Mouse (Mus musculus) C2C12 (cell line): ENCODE measurements around the gene Lrrc8d. TPM values are rescaled to one million over a fixed set of nuclear protein-coding genes. Genes with fewer than 3 reads are reported as not detected.

ENCODE experiments used
- H3K27me3 ChIP-seq: one replicate; pipeline ENCODE4 v1.6.1; 2011; ENCODE audit not compliant: control insufficient read depth, insufficient read depth, insufficient read length
- H3K36me3 ChIP-seq: one replicate; pipeline ENCODE4 v1.6.1; 2011; ENCODE audit not compliant: control insufficient read depth, insufficient read depth
- H3K4me3 ChIP-seq: one replicate; pipeline ENCODE4 v1.5.1; 2011; ENCODE audit warnings: mild to moderate bottlenecking, control low read depth; ENCODE audit not compliant: poor library complexity, insufficient read depth, severe bottlenecking
- H3K79me2 ChIP-seq: one replicate; pipeline ENCODE4 v1.6.1; 2011; ENCODE audit not compliant: control insufficient read depth, insufficient read depth
- H3K79me3 ChIP-seq: one replicate; pipeline ENCODE4 v1.6.1; 2011; ENCODE audit warnings: low read depth, control low read depth
- H3ac ChIP-seq: one replicate; pipeline ENCODE3; 2011; ENCODE audit warnings: low read depth; ENCODE audit not compliant: control insufficient read depth, insufficient read length
- CEBPB ChIP-seq: IDR thresholded peaks from one replicate; pipeline ENCODE4 v1.6.1; 2011; ENCODE audit warnings: low read depth, mild to moderate bottlenecking, control low read depth, moderate library complexity
- CTCF ChIP-seq: IDR thresholded peaks from one replicate; pipeline ENCODE4 v1.5.1; 2011; ENCODE audit not compliant: control insufficient read depth, insufficient read depth, insufficient read length
- FOSL1 ChIP-seq: IDR thresholded peaks from one replicate; pipeline ENCODE4 v1.8.0; 2011; ENCODE audit warnings: mild to moderate bottlenecking, low read length; ENCODE audit not compliant: poor library complexity, insufficient read depth, severe bottlenecking
- MAX ChIP-seq: IDR thresholded peaks from one replicate; pipeline ENCODE4 v1.6.1; 2011; ENCODE audit warnings: mild to moderate bottlenecking, control low read depth
- MYOD1 ChIP-seq: IDR thresholded peaks from one replicate; pipeline ENCODE4 v1.6.1; 2011; ENCODE audit warnings: low read depth; ENCODE audit not compliant: control insufficient read depth, insufficient read length
- MYOG ChIP-seq: IDR thresholded peaks from one replicate; pipeline ENCODE4 v1.6.1; 2011; ENCODE audit not compliant: control insufficient read depth, insufficient read length; ENCODE audit errors: extremely low read depth
- USF1 ChIP-seq: IDR thresholded peaks from one replicate; pipeline ENCODE4 v1.6.1; 2011; ENCODE audit warnings: low read depth, mild to moderate bottlenecking, control low read depth, moderate library complexity
- polyA plus RNA-seq: library from polyadenylated mRNA; unstranded; fragments of >200 nt; fragmentation: generic; extraction: Trizol; gene quantifications from one replicate; pipeline ENCODE4 v1.2.1, GENCODE M21; 2012; ENCODE audit warnings: missing spikeins

The Lrrc8d gene
- polyA plus RNA-seq, 1 experiment = 21.1 TPM

GRCm38 (mm10) chr5:105708276-105708675, 8.5 kb downstream of the Lrrc8d start:
- Histone ChIP-seq H3ac (no peak overlapping the region), H3K79me2 (peaks cover 8% of the 10 kb centered on the region), H3K27me3 (no peaks in the 10 kb centered on the region), H3K36me3 (no peaks in the 10 kb centered on the region), H3K79me3 (no peaks in the 10 kb centered on the region), H3K4me3 (no peak overlapping the region)
- TF ChIP-seq MAX = no peak
- TF ChIP-seq CEBPB = no peak
- TF ChIP-seq CTCF = no peak
- no peak for TF ChIP-seq MYOD1

- no peak for TF ChIP-seq USF1
- Histone ChIP-seq H3ac (no peak overlapping the region), H3K27me3 (no peaks in the 10 kb centered on the region), H3K4me3 (no peak overlapping the region), H3K79me3 (no peaks in the 10 kb centered on the region), H3K36me3 (no peaks in the 10 kb centered on the region), H3K79me2 (no peaks in the 10 kb centered on the region)
These were observed 10.7 kb downstream of the Lrrc8d start for GRCm38 (mm10) chr5:105710473-105710872.

- Histone ChIP-seq H3K79me3 (no peaks in the 10 kb centered on the region), H3ac (no peak overlapping the region), H3K4me3 (no peak overlapping the region), H3K79me2 (no peaks in the 10 kb centered on the region), H3K27me3 (no peaks in the 10 kb centered on the region), H3K36me3 (no peaks in the 10 kb centered on the region)
- no peak for TF ChIP-seq MYOG
- no peak for TF ChIP-seq MYOD1
- no peak for TF ChIP-seq USF1
- no peak for TF ChIP-seq FOSL1
- TF ChIP-seq MAX = no peak
- no peak for TF ChIP-seq CEBPB
- TF ChIP-seq CTCF = no peak
These were observed 14.7 kb downstream of the Lrrc8d start for GRCm38 (mm10) chr5:105714446-105714845.

GRCm38 (mm10) chr5:105715095-105715494, 15.3 kb downstream of the Lrrc8d start:
- H3ac ChIP-seq = no peak overlapping the region
- no peak overlapping the region for H3K4me3 ChIP-seq
- H3K79me2 ChIP-seq = no peaks in the 10 kb centered on the region
- no peaks in the 10 kb centered on the region for H3K36me3 ChIP-seq
- no peaks in the 10 kb centered on the region for H3K79me3 ChIP-seq
- TF ChIP-seq MYOG = no peak
- TF ChIP-seq CTCF = no peak
- no peak for TF ChIP-seq CEBPB
- TF ChIP-seq MAX = no peak
- no peak for TF ChIP-seq FOSL1
- TF ChIP-seq USF1 = no peak
- TF ChIP-seq MYOD1 = no peak
- no peaks in the 10 kb centered on the region for H3K27me3 ChIP-seq

GRCm38 (mm10) chr5:105715531-105716124, 15.9 kb downstream of the Lrrc8d start:
- H3K4me3 ChIP-seq = no peak overlapping the region
- no peak overlapping the region for H3ac ChIP-seq
- H3K79me3 ChIP-seq = no peaks in the 10 kb centered on the region
- no peaks in the 10 kb centered on the region for H3K27me3 ChIP-seq
- TF ChIP-seq MYOG (no peak), MYOD1 (no peak), MAX (no peak), CTCF (no peak), USF1 (no peak), CEBPB (no peak), FOSL1 (no peak)
- no peaks in the 10 kb centered on the region for H3K36me3 ChIP-seq
- no peaks in the 10 kb centered on the region for H3K79me2 ChIP-seq

GRCm38 (mm10) chr5:105717294-105717693, 17.5 kb downstream of the Lrrc8d start:
- H3K36me3 ChIP-seq = no peaks in the 10 kb centered on the region

GRCm38 (mm10) chr5:105718138-105718670, 18.4 kb downstream of the Lrrc8d start:
- H3ac ChIP-seq = no peak overlapping the region
- no peaks in the 10 kb centered on the region for H3K36me3 ChIP-seq
- H3K79me2 ChIP-seq = no peaks in the 10 kb centered on the region
- H3K27me3 ChIP-seq = no peaks in the 10 kb centered on the region
- H3K79me3 ChIP-seq = no peaks in the 10 kb centered on the region
- H3K4me3 ChIP-seq = no peak overlapping the region
- no peak for TF ChIP-seq MYOG
- TF ChIP-seq FOSL1 = no peak
- TF ChIP-seq CTCF = no peak
- no peak for TF ChIP-seq CEBPB
- TF ChIP-seq MYOD1 = no peak
- TF ChIP-seq MAX = no peak
- TF ChIP-seq USF1 = no peak

More at GRCm38 (mm10) chr5:105717294-105717693, 17.5 kb downstream of the Lrrc8d start:
- no peaks in the 10 kb centered on the region for H3K79me2 ChIP-seq
- no peak overlapping the region for H3ac ChIP-seq
- H3K27me3 ChIP-seq = no peaks in the 10 kb centered on the region
- H3K4me3 ChIP-seq = no peak overlapping the region
- TF ChIP-seq CEBPB (no peak), MAX (no peak)
- no peaks in the 10 kb centered on the region for H3K79me3 ChIP-seq
